Mouse (Mus musculus) adrenal gland, adult 18-20 months (tissue): ENCODE results near the gene Padi6. TPM values are rescaled to one million over a fixed set of nuclear protein-coding genes. Genes with fewer than 3 reads are reported as not detected.
A peak's percentile ranks its signal among the peaks of the same experiment; 100 is the strongest.

Experiments
- DNase-seq, 2 experiments: peaks; one replicate each; pipeline ENCODE4 v3.0.0; 2021 to 2022; ENCODE audit warnings: low spot score in 2 of 2
- microRNA-seq, 2 experiments: library from miRNA; unstranded; fragments of <30 nt; microRNA quantifications; one replicate each; pipeline ENCODE4 v1.2.0; 2021; ENCODE audit warnings: borderline number of aligned reads in 2 of 2
- total RNA-seq, 2 experiments: library from RNA; stranded (reverse); gene quantifications; 1 replicate in 1 of 2; 2 replicates in 1 of 2; pipeline ENCODE4 v1.2.3; 2021

Padi6 gene
- total RNA-seq, 2 experiments from 2014 or later: not detected

DNA sequence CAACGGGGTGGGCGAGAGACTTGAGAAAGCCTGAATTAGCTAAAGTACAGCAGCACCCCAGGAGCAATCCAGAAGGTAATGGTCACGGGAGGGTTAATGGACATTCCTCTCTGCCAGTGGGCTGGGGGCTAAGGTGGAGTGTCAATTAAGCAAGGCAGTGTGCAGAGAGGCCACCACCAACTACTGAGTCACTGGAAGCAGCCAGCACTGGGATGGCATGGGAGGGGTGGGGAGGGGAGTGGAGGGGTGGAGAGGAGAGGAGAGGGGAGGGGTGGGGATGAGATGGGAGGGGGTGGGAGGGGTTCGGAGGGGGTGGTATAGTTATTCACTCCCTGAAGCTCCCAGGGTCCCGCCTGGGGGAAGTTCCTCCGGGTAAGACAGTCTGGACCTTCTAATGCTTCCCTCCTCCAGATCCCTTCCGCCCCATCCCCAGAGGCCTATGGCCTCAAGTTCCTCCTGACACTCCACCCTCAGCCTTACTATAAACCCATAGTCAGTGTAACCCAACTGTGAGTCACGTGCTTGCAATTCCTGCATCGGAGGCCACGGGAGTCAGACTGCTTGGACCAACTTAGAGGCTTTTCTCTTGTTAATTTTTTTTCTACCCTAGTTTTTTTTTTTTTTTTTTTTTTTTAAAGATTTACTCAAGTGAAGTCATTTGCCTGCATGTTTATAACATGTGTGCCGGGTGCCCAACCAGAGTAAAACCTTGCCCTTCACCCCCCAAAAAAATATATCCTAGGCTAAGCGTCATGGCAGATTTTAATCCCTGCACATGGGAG, 54.2 kb downstream of the Padi6 start:
- no peak for DNase-seq

DNA sequence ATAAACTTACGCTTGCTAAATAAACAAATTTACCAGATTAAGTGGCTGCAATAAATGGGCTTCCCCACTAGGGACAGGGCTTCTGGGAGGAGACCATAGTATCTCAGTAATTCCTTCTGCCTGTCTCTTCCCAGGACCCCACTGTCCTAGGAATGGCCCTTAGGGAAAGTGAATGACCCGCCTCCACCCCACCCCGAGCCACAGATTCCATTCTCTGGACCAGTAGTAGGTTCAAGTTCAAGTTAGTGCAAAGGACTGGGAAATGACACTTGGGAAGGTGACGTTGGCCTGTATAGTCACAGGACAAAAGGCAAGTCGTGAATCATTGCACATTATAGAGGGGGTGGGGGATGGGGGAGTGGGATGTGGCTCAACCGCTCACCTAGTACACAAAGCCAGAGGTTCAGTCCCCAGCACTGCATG, 57.6 kb downstream of the Padi6 start:
- no peak for DNase-seq

DNA sequence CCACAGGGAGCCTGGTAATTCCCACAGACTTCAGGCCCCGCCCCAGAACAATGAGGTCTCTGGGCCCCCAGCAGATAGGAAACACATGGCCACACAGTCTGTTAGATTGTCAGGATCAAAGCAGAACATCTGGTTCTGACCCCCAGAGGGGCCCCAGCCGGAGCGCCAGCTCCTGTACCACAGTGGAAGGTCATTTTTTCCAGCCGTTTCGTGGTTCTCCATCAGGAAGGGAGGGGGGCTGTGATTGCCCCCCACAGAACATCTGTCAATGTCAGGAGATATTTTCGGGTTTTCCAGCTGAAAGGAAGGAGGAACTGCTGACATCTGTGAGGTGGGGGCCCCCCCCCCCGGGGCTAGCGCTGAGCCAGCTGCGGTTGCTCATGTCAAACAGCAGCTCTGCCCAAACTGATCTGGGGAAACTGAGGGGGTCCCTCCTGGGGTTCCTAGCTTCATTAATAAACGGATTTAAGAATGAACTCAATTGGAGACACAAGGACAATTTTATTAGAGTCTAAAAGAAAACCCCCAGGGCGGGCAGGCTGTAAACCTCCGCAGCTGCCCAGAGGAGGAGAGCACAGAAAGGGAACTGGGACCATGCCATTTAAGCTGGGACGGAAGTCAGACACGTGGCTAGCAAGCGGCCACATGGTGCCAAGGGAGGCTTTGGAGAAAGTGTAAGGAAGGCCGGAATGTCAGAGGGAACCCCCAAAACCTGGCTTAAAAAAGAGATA, 58.1 kb downstream of the Padi6 start:
- no peak for DNase-seq

DNA sequence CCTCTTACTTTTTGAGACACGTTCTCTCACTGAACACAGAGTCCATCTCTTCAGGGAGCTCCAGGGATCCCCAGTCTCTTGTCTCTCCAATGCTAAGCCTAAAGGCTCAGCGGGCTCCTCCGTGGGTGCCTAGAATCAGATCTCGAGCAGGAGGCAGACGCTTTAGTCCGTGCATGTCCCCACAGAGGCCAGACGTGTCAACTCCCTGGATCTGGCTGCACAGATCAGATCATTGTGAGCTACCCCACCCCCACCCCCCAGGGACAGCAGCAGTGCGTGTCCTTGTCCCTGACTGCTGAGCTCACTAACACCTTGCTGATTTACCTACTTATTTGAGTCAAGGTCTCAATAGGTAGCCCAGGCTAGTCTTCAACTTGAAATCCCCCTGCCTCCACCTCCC, 58.8 kb downstream of the Padi6 start:
- DNase-seq: no peak

DNA sequence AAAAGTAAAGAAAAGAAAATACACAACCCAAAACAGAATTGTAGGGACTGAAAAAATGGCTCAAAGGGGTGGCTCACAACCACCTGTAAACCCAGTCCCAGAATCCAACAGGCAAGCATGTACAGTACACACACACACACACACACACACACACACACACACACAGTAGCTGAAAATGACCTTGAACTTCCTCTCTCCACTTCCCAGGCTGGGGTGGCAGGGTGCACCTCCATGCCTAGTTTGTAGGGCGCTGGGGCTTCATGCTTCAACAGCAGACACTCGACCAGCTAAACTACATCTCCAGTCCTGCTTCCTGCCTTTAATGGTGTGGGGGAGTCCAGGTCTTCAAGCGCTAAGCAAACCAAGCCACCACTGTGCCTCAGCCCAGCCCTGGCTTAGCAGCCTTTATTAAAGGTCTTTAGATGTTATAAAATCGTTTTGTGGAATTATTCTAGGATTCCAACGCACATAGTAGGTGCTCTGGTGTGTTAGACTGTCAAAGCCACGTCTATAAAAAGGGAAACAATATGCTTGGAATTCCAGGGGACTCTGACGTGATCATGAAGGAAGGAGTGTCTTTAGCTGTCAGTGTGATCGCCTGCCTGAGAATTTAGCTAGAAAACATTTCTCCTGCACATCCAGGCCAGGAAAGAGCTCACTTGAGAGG, 61.6 kb downstream of the Padi6 start:
- no peak for DNase-seq

DNA sequence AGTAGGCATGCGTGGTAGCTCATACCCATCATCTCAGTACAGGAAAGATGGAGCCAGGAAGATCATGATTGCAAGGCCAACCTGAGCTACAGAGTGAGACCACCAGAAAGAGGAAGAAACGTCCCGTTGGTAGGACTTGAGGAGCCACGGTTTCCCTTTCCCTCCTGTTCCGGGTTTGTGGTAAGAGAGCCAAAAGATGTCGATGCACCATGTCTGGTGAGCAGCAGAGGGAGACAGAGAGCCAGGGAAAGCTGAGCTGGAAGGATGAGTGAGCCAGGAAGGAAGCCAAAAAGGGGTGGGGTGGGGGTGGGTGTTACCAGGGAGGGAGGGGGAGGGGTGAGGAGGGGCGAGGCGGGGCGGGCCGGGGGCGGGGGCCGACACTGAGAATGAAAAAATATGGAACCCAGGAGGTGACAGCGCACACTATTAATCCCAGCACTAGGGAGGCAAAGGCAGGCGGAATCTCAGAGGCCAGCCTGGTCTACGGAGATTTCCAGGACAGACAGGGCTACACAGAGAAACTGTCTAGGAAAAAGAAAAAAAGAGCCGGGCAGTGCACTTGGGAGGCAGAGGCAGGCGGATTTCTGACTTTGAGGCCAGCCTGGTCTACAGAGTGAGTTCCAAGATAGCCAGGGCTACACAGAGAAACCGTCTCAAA, 62.6 kb downstream of the Padi6 start:
- DNase-seq: peak; percentile 71 to 73

DNA sequence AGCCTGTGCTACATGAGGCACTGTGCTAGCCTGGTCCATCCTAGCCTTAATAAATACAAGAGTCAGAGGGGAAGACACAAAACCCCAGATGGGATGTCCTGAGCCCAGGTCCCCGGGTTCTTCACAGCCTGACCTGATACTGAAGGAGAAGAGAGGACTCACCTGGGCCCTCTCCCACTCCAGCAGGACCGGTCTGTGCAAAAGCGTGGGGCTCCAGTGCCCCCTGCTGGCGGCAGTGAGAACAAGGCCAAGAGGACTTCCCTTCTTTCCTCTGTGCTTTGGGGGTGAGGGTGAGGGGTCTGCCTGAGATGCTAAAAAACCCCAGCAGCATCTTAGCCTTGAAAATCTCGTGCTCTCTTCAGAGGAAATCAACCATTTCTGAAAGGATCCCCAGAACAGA, 63.4 kb downstream of the Padi6 start:
- no peak for DNase-seq

Small RNA genes within 50 kb of the gene (microRNA-seq; reads per million reads assigned to microRNA genes)
- 0 reads per million in 2 experiments for gene Gm23045
- 0 reads per million in 2 experiments for gene Gm25951

Other genes with a start within 250 kb of the Padi6 start
- 10 to 100 TPM in 1 of 2 experiments, 1 to 10 TPM in 1; 6.7 to 10.7 TPM for gene Arhgef10l, start 76.6 kb downstream of the Padi6 start, total RNA-seq
- 10 to 100 TPM; 46.4 to 72.2 TPM for gene Rcc2, start 42.1 kb downstream of the Padi6 start, total RNA-seq
- gene Padi4, start 31.6 kb upstream of the Padi6 start, total RNA-seq: under 1 TPM; 0.17 to 0.99 TPM
- not detected for gene Padi3, start 68.0 kb upstream of the Padi6 start, total RNA-seq
- gene Padi1, start 103.1 kb upstream of the Padi6 start, total RNA-seq: not detected
- gene Padi2, start 163.7 kb upstream of the Padi6 start, total RNA-seq: 1 to 10 TPM; 1.4 to 4.9 TPM
- gene Sdhb, start 218.6 kb upstream of the Padi6 start, total RNA-seq: 100 to 1,000 TPM; 457 to 601 TPM
- 10 to 100 TPM; 30.2 to 31.0 TPM for gene Atp13a2, start 244.2 kb upstream of the Padi6 start, total RNA-seq